Mouse (Mus musculus) urinary bladder, postnatal 36 days (tissue): ENCODE results near the gene Ctrb1.

Experiments used
- DNase-seq, 2 experiments: peaks; one replicate each; pipeline ENCODE4 v3.0.0; 2022; ENCODE audit warnings: low spot score in 2 of 2, mixed read lengths in 1 of 2

The Ctrb1 gene

DNA sequence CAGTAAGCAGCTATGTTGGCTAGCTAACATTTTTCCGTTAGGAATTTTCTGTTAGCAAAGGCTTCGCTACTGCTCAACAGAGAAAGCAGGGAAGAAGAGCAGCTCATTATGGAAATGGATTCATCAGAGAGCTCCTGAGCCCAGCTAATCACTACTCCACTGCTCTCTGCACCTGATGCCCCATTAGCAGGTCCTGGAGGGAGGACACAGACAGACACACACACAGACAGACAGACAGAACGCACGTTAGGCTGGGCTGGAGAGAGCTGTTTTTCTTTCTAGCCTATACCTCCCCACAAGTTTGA lies 26.6 kb upstream of the Ctrb1 start:
- no peak for DNase-seq

DNA sequence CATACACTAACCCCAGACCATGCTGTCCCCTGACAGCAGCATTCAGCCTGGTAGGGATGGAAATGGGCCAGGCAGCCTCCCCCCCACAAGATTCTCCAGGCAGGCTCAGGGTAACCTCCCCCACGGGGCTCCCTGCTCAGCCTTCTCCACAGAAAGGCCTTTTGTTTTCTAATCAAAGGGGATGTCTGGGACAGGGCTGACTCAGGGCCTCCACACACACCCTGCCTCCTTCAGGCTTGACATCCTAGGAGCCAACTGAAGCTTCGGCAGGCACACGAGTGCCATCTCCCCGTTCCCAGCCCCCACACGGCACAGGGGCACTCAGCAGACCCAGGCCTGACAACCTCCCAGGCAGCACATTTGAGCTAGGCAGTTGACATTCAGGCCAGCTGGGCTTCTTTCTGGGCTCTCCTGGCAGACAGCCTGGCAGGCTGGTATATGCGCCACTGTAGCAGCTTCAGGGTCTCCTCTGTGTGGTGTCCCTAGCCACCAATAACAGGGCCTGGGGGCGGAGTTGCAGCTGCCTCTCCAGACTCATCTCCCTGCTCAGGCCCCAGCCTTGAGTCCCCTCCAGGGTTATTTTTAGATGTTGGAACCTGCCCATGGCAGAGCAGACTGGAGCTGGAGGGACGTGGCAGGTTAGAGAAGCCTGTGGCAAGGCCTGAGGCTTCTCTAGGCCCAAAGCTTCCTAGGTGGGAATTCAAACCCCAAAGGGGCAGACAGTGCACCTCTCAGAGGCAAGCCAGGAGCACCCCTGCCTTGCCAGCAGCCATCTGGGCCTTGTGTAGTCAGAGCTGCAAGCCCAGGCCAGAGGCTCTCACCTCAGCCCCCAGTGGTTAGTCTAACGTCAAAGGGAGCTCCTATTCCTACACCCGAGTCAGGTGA lies 26.0 kb upstream of the Ctrb1 start:
- DNase-seq, result peak in 1 of 2 experiments; percentile 47

DNA sequence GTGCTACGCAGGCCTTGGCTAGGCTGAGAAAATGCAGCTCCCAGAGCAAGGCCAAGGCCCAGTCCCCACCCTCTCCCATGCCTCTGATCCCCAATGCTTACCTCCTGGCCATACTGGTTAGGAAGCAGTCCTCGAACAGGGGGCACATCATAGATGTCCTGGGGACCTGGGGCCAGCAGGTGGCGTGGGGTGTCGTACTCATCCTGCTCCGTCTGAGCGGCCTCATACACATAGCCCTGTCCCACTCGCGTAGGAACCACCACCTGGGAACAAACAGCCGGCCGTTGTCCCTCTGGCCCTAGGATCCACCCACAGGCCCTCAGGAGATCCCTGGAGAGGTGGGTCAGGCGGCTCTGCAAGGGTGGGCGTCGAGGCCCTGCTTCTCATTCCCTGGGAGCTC lies 24.7 kb upstream of the Ctrb1 start:
- no peak for DNase-seq

DNA sequence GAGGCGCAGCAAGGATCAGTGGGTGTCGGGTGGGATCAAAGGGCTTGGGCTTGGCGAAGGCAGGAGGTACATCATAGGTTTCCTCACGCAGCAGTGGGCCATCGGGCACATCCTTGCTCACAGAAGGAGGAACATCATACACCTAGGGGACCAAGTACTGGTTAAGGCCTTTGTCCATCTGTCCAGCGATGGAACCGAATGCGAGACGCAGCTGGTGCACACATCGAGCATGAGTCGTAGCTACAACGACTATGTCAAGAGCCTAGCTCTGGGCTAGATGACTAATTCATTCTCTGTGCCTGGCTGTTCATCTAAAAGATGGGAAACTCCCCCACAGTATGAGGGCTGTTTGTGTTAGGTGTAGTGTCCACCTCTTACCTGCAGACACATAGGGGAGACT lies 23.5 kb upstream of the Ctrb1 start:
- DNase-seq, result no peak

DNA sequence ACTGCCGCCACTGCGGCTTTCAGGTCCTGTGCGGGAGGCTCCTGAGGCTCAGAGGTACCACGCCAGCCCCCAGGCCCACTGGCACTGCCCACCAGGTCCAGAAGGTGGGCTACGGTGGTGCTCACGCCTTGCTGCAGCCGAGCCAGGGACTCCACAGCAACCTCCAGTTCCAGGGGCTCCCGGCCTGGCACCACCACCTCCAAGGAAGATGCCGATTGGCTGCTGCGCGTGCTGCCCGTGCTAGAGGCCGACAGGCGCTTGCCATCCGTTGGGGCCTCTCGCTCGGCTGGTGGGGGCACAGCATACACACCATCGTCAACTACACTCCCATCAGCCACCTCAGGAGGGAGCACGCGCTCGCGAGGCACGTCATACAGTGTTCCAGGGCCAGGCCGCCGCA lies 23.0 kb upstream of the Ctrb1 start:
- no peak for DNase-seq

DNA sequence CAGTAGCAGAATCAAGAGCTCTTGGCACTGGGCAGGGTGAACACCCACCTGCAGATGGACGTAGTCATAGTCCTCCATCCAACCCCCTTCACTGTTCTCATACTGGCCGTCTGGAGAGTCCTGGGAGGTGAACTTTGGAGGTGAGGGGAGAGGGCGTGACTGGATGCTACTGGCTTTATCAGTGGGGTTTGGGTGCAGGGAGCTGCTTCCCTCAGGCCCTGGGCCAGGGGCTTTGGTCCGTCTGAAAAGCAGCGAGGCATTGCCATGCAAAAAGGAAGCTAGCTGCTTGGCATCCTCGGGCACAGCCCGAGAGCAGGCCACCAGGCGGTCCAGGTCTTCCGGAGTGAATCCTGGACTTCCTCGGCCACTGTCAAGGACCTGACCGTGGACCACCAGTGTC lies 22.5 kb upstream of the Ctrb1 start:
- DNase-seq, result no peak

DNA sequence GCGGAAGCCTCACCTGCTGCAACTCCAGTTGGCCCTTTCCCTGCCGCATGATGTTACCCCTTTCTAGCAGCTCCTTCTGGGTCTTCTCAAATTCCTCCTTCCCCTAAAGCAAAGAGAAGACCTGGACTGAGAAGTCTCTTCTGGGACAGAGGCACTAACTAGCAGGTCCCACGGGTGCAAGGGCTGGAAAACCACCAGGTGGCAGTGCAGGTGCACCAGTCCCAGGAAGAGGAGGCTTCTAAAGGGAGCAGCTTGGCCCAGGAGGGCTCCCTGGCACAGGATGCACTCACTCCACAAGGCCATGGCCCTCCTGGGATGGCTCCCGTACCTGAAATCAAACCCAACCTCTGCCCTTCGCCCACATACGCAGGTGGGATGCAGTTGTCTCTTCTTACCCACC lies 21.8 kb upstream of the Ctrb1 start:
- peak in 1 of 2 experiments; percentile 70 for DNase-seq

DNA sequence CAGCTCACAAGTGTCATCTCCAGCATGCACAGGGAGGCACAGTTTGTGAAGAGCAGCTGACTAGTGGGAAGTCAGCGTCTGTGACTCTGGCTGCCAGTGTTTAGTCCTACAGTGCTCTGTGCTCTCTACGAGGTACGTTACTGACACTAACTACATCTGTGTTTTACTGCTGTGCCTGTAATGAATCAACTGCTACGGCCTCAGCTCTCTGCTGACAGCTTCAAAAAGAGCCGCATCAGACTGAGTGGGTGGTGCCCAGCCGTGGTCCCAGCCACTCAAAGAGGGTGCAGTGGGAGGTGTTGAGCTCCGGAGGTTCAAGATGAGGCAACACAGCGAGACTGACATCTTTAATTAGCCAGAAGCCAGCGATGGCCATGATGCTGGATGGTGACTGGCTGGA lies 21.3 kb upstream of the Ctrb1 start:
- DNase-seq, result no peak

DNA sequence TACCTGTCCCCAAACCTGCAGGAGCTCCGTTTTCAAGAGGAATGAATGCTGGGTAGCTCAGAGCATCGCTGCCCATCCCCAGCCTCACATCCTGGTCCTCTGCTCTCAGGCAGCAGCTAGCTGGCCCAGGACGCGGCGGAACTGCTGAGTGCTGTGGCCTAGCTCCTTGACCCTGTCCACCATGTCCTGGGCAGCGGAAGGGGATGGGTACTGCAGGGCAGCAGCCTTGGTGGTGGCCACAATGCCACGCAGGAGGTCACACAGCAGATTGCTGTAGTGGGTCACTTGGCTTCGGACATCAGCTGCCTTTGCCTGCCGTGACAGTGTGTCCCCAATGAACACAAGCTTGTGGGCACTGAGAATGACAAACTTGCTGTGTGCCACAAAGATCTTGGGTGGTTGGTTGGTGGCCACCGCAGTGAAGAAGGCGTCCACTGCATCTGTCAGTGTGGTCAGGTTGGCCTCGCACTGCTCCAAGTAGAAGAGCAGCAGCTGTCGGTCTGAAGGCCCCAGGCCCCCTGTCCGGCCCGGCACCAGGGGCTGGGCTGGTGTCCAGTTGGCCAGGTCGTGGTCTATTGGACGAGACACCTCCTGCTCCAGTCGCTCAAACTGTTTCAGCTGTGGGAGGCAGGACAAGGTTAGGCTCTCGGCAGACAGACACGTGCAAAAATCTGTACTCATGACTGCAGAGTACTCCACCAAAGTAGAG lies 20.1 kb upstream of the Ctrb1 start:
- DNase-seq, result no peak

DNA sequence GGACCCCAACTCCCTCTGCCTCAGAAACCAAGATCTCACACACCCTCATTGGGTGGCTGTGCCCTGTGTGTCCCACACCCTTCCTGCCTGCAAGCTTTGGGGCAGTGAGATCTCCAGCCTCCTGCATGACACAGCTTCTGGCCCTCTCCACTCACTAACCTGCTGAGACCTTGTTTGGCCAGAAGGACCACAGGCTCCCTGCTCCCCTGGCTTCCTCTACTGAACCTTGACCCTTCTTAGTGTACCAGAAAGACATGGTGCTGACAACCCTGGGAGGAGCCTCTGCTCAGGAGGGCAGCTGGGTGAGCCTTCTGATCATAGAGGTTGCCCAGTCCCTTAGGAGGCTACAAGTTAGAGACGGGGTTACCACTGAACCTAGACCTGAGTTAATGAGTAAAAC lies 18.4 kb upstream of the Ctrb1 start:
- DNase-seq, result no peak

DNA sequence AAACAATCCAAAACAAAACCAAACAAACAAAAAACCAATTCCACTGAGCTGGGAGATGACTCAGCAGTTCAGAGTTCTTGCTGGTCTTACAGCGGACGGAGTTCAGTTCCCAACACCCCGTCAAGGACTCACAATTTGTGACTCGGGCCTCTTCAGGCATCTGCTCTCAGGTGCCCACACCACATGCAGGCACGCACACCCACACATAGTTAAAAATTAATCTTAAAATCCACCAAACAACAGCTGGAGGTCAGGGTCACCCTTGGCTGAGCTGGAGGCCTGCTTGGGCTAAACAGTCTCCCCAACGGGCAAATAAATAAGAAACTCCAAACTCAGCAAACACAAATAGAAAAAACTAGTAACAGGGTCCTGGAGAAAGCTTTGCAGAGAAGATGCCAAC lies 17.5 kb upstream of the Ctrb1 start:
- no peak for DNase-seq

DNA sequence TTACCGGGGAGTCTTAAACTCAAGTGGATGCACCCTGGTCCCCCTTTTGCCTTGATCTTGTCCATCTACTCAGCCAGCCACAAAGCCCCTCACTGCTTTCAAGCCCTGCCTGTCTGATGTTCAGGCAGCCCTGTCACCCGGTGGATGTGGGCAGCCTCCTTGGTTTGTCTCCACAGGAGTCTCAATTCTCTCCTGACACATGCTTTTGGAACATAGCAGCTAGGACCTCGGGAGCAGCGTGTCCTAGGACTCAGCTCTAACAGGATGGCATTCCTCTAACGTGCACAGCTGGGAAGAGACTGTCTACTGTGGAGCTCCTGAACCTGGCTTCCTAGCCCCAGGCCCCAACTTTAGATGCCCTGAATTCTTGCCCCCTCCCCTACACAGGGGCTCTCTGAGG lies 14.9 kb upstream of the Ctrb1 start:
- no peak for DNase-seq

DNA sequence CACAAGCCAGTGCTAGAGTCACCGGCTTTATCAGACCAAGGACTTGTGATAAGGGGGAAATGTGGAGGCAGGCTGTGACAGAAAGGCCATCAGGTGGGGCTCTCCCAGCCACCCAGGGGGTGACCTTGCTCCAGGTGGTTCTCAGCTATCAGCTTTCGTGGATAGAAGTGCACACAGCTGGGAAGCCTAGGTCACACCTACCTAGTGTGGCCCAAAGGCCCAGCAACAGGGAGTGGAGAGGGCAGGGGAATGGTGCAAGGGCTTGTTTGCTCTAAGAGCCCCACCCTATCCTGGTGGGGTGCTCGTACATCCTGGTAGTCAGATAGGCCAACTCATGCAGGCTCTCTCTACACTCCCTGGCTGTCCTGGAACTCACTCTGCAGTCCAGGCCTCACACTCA lies 14.4 kb upstream of the Ctrb1 start:
- DNase-seq, result peak in 1 of 2 experiments; percentile 34

DNA sequence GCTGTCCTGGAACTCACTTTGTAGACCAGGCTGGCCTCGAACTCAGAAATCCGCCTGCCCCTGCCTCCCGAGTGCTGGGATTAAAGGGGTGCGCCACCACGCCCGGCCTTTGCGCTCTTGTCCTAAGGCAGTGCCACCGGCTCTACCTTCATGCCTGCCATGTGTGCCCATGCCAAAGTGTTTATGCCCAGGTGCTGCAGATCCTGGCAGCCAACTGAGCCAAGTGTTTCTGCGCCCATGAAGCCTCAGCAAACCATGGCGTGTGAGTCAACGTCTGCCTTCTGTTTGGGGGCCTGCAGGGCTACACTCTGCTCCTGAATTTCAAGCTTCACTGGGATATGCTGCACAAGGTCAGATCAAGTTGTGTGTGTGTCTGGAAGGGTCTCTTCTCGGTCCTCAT lies 13.8 kb upstream of the Ctrb1 start:
- no peak for DNase-seq

DNA sequence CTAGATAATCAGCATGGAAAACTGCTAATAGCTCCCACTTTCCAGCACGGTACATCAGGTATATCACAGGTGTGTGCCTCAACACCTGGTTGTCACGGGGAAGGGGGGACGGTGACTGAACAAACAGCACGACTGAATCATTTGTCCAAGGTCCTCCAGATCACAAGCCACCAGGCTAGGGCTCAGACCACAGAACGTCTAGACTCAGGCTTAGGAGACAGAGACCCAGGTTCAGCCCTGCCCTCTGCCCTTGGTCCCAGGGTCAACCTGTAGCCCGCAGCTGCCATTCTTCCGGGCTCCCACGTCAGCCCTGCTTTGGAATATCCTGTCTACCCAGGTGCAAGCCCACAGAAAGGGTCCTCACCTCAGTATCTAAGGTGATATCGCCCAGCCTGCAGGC lies 10.6 kb upstream of the Ctrb1 start:
- DNase-seq, result no peak

DNA sequence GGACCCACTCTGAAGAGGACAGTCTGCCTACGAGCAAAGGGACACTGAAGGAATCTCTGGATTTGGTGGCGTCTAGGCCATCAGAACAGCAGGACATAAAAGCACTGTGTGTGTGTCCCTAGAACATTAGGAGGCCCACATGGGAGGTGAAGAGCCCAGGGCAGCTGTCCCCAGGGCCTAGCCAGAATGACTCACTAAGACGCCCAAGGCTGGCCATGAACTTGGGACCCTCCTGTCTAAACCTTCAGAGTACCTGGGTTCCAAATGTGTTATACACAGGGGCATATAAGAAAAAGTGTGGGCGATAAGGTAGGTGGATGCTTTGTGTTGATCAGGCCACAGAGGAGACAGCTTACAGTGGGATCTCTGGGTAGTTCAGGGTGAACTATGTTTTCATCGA lies 9.9 kb upstream of the Ctrb1 start:
- DNase-seq, result no peak

DNA sequence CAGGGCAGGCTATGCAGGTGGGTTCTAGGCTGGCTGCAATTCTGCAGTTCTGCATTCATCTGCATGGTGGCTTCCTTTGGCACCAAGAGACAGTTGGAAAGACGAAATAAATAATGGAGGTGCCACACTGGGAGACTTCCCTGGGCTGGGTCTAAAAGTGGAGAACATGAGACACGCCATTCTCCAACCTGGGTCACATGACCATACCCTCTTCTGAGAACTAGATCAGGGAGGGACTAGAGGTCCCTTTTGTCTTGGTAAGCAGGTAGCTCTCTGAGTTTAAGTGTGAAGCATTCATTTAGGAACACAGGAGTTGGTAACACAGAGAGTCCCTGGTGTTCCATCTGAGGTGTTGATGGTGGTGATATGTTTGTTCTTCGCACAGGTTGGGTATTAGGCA lies 9.4 kb upstream of the Ctrb1 start:
- no peak for DNase-seq

DNA sequence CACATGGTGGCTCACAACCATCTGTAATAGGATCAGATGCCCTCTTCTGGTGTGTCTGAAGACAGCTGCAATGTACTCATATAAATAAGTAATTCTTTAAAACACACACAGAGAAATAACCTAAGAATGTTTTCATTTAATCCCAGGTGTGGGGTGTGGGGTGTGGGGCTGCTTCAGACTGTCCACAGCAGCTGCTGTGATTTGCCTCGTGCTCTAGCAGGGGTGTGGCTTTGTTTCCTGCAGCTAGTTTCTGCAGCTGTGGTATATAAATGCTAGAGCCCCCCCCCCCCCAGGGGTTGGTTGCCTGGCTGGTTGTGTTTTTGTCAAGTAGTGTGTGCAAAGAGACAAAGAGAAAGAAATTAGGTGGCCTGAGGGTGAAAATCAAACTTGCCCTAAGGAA lies 8.2 kb upstream of the Ctrb1 start:
- no peak for DNase-seq

DNA sequence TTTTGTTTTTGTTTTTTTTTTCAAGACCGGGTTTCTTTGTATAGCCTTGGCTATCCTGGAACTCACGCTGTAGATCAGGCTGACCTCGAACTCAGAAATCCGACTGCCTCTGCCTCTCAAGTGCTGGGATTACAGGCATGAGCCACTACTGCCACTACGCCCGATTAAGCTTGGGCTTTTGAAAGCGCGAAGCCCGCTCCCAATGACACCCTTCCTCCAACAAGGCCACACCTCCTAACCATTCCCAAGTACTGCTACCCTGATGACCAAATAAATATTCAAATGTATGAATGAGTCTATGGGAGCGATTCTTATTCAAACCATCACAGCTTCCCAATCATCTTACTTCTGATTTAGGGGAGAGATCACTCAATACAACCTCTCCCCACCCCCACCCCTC lies 6.8 kb upstream of the Ctrb1 start:
- DNase-seq, result no peak

DNA sequence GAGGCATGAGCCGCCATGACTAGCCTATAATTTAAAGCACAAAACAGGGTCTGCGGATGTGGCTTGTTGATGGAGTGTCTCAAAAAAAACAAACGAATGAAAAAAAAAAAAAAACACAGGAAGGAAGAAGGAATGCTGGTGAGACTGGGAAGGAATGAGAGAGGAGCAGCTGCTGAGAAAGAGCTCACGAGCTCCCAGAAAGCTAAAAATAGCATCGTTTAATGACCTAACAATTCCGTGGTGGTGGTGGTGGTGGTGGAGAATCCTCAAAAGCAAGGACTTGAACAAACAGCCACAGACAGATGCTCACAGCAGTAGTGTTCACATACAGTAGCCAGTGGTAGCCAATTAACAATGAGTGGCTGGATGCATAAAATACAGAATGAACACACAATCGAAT lies 4.6 kb upstream of the Ctrb1 start:
- no peak for DNase-seq

DNA sequence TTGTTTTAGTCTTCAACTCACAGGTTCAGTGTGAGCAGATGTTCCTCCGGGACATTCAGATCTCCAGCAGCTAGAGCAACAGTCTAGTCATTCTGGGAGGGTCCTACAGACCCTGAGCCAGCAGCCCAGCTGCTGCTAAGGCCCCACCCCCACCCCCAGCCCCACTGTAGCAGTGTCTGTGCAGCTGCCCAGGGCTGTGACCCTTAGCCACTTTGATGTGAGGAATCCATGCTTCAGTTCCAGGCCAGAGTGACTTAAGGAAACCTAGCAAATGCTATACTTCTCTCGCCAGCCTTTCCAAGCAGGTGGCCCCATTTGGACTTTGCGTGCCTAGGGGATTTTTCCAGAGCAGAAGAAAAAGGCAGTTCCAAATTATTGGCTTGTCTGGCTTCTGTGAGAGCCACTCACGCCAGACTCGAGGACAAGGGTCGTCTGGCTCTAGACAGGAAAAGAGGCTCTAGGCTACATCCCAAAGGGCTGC lies 2.5 kb upstream of the Ctrb1 start:
- DNase-seq, result no peak

DNA sequence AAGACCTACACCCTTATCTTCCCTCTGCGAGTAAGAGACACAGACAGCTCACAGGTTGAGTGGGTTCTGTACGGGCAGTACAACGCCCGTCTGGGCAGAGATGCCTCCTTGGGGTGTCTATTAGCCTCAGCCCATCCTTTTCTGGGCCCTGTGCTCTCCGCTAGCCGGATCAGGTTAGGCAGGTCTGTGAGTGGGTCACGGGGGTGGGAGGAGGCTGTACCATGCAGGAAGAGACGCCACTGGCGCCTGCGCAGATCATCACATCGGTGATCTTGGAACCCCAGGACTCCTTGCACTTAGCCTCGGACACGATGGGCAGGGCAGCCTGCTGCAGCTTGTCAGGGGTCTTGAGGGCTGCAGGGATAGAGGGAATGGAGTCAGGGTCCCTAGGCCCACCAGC lies 3.9 kb downstream of the Ctrb1 start:
- DNase-seq, result no peak

DNA sequence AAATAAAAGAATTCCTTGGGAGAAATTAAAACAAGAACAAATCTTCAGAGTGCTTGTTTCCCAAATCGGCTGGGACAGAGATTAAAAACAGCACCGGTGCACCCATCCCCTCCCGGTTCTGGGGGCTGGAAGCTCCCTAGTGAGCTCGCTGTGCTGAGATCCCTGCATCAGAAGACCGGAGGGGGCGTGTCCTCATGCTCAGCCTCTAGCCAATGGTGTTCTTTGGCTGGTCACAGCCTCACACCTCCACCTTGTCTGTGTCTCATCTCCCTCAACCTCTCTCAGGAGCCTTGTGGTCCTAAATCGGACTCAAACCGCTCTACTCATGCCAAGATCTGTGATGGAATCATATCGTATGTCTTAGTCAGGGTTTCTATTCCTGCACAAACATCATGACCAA lies 8.3 kb downstream of the Ctrb1 start:
- DNase-seq, result no peak

DNA sequence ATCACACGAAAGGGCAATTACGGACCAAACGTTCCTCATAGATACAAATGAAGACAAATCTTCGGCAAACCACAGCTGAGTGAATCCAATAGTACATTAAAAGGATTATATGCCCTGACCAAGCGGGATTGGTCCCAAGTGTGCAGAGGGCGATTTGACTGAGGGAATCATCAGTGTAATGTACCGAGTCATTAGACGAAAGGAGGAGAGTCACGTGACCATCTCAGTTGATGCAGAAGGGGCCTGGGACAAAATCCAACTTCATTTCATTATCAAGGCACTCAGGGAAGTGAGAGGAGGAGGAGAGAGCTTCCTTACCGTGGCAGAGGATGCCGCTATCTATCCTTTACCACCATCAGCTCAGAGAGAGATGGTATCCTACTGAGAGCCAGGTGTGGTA lies 9.7 kb downstream of the Ctrb1 start:
- DNase-seq, result no peak
